ENCODE assay signal across 23 mouse cellular contexts in the genomic region with DNA sequence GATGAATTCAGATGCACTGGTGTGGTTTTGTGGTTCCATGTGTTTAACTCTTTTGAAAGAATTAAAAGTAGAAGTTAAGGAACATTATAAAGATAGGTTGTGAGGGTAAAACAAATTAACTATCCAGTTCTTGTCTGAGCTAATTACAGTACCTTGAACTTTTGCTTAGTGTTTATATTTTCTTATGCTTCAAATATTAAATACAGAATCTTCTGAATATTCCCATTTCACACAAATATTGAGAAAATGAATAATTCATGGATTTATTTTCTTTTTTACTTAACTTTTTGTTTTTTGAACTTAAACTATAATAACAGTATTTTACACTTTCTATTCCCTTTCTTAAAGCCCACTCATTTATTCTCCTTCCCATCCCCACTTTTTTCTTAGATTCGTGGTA. TPM values are rescaled to one million over a fixed set of nuclear protein-coding genes. Genes with fewer than 3 reads are reported as not detected.
DNase-seq lines count a peak whose midpoint lies in the region; TF ChIP-seq lines count a peak whose summit lies in the region.
"Had no signal": no experiment of that assay in that cellular context is flagged by ENCODE, and none has a peak within 500 bp of the region (broad histone marks: within the 10 kb centered on the region; RNA-seq: fewer than 3 reads in every experiment).

No protein-coding gene starts in this region.

- DNase-seq in ES-E14 (ENCODE audit: low read depth, low spot score) = no peak
- no peak for DNase-seq in kidney, adult 2 months
- DNase-seq: adrenal gland, adult 2 months; adrenal gland, adult 8-10 months; adrenal gland, postnatal 10 days; adrenal gland, postnatal 14 days; adrenal gland, postnatal 25 days; adrenal gland, postnatal 36 days; B cell, adult 2 months; cerebellum, adult 11 months; cerebellum, adult 11-12 months; cerebellum, adult 18-20 months; cerebellum, adult 2 months; cerebellum, adult 8-10 months had no signal

- WGBS in kidney, adult 2 months = 70% methylated on average over 1 of the region's 1 CpGs

- no peak for TF ChIP-seq POLR2A in kidney, adult 2 months (IDR thresholded peaks at IDR 0.05; ENCODE audit: low read depth, low read length)

- in situ Hi-C loops in ES-E14 (cut with MboI; ENCODE audit: low sequenced_read_pairs in 2 of 2, unreplicated experiment in 2 of 2) = no loop called here

- H3K9me3 ChIP-seq in ES-E14 (ENCODE audit: control insufficient read depth, insufficient read depth, low read depth, low read length) = no peaks in the 10 kb centered on the region
- H3K9me3 ChIP-seq: G1E had no signal

- no peaks in the 10 kb centered on the region for H3K36me3 ChIP-seq in ES-E14 (ENCODE audit: control insufficient read depth, insufficient read depth, low read length, poor library complexity, severe bottlenecking)
- H3K36me3 ChIP-seq in kidney, adult 2 months (ENCODE audit: control insufficient read depth, insufficient read depth, low read length) = no peaks in the 10 kb centered on the region
- H3K36me3 ChIP-seq: G1E had no signal

- H3K4me3 ChIP-seq in ES-E14 (ENCODE audit: insufficient read depth in 1 of 2, low read depth in 1 of 2, low read length in 2 of 2, poor library complexity in 1 of 2, severe bottlenecking in 1 of 2) = peak overlapping the region in 1 of 2 experiments; percentile 19; a peak in 1 of 4 replicates
- no peak overlapping the region for H3K4me3 ChIP-seq in kidney, adult 2 months (ENCODE audit: insufficient read depth, low read depth, low read length)

- no peak overlapping the region for H3K9ac ChIP-seq in ES-E14 (ENCODE audit: insufficient read depth, low read depth, low read length, poor library complexity, severe bottlenecking)

- H3K27me3 ChIP-seq in kidney, adult 2 months (replicated peaks; ENCODE audit: control insufficient read depth, insufficient read depth, low read length) = no peaks in the 10 kb centered on the region
- H3K27me3 ChIP-seq: CH12.LX, Patski had no signal

- peaks cover 0 to 2% of the 10 kb centered on the region in 2 experiments; a peak in 1 of 4 replicates for H3K4me1 ChIP-seq in ES-E14 (ENCODE audit: control insufficient read depth in 2 of 2, insufficient read depth in 2 of 2, low read length in 2 of 2, poor library complexity in 1 of 2)
- no peaks in the 10 kb centered on the region for H3K4me1 ChIP-seq in kidney, adult 2 months (ENCODE audit: control insufficient read depth, insufficient read depth, low read length)

- TF ChIP-seq CTCF in kidney, adult 2 months (conservative IDR thresholded peaks at IDR 0.05; ENCODE audit: insufficient read depth, insufficient read length, low read depth, low read length) = no peak

- H3K27ac ChIP-seq in ES-E14 (ENCODE audit: insufficient read depth, low read depth, low read length, poor library complexity, severe bottlenecking) = no peak overlapping the region
- H3K27ac ChIP-seq in kidney, adult 2 months (ENCODE audit: insufficient read depth, low read depth, low read length) = no peak overlapping the region

TF ChIP-seq in ES-E14, 5 proteins besides CTCF, POLR2A, EP300 and RAD21:
- no peak for TF ChIP-seq ZC3H11A (IDR thresholded peaks at IDR 0.05; ENCODE audit: borderline replicate concordance, low read depth, low read length)
- no peak for TF ChIP-seq CHD2 (IDR thresholded peaks at IDR 0.05; ENCODE audit: low read depth, low read length)
- no peak for TF ChIP-seq MAFK (IDR thresholded peaks at IDR 0.05; ENCODE audit: insufficient read depth, low read depth, low read length)
- peak; percentile 92 for TF ChIP-seq ZNF384 (IDR thresholded peaks at IDR 0.05; ENCODE audit: low read depth, low read length)
- no peak for TF ChIP-seq HCFC1 (IDR thresholded peaks at IDR 0.05; ENCODE audit: borderline replicate concordance, insufficient read depth, low read length)
TF ChIP-seq in ES-E14: peak in this region for 1.

RNA-seq across cellular contexts. Expression of gene Olfr24, which starts 8.2 kb away (rescaled TPM):
- total RNA-seq in ES-E14 (2012; rRNA removed) = 0.13 and 0.48 TPM in 2 replicates
- not detected in 2 replicates for polyA plus RNA-seq in kidney, adult 2 months (2012; rRNA removed)
- total RNA-seq: adrenal gland, adult 18-20 months; adrenal gland, adult 2 months; adrenal gland, adult 8-10 months; adrenal gland, postnatal 10 days; adrenal gland, postnatal 14 days; adrenal gland, postnatal 25 days; adrenal gland, postnatal 36 days; adrenal gland, postnatal 4 days; CH12.LX; MEL had no signal
- polyA plus RNA-seq: adrenal gland, adult 2 months; brain, embryonic 14.5 days; C2C12; CD4-positive, CD25-positive, alpha-beta regulatory T cell, adult 4 months; cerebellum, adult 2 months; G1E; Patski had no signal
